Mouse (Mus musculus): ENCODE measurements at regions not wholly inside any gene's neighbourhood (a gene's known extent, or its start where the extent isn't known, plus 50 kb on each side); places are given as distances from the start of the nearest gene placed in this dataset.

- no peak for DNase-seq (ENCODE audit: low spot score)
These were observed 142.0 kb upstream of the Tyrp1 start for GRCm38 (mm10) chr4:80691774-80692485.

- no peak for DNase-seq (ENCODE audit: low spot score)
These were observed 121.2 kb upstream of the Tyrp1 start for GRCm38 (mm10) chr4:80712698-80713097.

DNA sequence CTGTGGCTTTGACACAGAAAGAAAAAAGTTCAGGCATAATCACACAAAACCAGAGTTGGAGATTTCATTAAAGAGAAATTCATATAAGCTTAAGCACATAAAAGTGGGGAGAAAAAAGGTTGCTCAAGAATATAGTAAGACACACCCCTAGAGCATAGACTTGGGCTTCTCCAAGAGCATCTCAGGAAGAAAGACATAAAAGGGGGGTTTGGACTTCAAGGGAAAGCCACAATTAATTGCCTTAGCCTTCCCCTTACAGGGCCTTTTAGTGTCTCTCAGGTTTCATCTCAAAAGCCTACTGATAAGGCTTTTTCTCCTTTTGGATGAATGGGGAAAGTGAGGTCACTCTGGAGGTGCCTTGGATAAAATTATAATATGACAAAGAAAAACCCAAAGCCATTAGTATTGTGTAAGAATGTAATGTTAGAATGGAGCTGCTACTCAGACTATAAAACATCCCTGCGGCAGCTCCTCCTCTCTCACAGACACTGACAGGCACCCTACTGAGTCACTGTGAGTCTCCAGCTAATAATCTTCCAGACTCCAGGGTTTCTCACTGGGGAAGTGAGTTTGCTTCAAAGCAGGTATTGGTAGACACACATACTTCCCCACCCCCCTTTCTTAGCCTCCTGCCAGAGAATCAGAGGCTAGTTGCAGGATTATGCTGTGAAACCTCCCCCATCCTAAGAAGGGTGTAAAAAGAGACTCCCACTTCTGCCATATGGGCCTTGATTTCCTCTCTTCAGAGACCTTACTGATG lies 88.8 kb upstream of the Tyrp1 start:
- DNase-seq (ENCODE audit: low spot score) = no peak

GRCm38 (mm10) chr4:80752259-80752658 lies 81.7 kb upstream of the Tyrp1 start:
- DNase-seq (ENCODE audit: low spot score) = no peak

DNA sequence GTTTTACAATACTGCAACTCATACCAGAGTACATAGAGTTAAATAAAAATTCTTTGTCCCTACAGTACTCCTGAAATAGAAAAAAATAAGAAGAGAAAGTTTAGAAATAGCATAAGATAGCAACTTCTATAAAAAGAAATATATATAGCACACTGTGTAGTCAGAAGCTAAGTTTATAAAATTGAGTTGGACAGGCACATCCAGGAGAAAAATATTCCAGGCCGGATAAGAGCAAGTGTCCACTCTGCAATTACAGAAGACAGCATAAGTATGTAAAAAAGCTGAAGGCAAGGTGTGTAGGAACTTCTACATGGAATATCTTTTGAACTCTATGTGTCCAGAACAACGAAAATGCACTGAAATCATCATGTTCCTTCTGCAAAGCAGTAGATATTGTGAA lies 77.8 kb upstream of the Tyrp1 start:
- DNase-seq (ENCODE audit: low spot score) = no peak

DNA sequence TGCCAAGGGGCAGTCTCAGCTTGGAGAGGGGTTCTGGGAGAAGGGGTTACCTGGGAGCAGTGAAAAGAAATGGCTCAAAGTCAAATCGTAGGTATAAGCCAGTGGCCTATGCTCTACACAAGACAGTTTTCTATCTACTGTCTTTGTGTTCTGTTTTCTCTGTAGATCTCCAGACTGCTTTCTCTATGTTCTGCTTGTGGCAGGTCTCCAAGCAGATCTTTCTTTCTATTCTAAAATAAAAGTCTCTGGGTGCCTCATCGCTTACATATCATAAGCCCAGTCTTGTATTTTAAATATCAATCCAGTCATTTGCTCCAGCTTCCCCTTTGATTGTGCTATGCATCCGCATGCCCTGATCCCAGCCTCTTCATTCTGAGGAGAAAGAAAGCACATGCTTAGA lies 69.9 kb upstream of the Tyrp1 start:
- no peak for DNase-seq (ENCODE audit: low spot score)

DNA sequence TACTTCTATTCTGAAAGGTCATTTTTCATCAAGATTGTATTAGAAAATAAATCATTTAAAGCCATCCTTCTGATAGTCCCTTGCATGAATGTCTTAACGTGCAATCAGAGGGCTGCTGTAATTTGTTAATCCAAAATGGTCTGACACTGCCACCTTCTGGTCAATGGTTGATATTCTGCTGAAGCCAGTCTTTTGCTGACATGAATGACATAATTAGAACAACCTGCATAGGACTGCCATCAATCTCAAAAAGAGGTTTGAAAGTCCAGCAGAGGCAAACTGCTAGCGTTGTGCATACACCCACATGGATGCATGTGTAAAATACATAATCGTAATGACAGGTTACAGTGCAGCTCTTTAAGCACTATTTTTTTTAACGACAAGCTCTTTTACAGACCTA lies 68.1 kb upstream of the Tyrp1 start:
- peak; percentile 31 for DNase-seq (ENCODE audit: low spot score)

DNA sequence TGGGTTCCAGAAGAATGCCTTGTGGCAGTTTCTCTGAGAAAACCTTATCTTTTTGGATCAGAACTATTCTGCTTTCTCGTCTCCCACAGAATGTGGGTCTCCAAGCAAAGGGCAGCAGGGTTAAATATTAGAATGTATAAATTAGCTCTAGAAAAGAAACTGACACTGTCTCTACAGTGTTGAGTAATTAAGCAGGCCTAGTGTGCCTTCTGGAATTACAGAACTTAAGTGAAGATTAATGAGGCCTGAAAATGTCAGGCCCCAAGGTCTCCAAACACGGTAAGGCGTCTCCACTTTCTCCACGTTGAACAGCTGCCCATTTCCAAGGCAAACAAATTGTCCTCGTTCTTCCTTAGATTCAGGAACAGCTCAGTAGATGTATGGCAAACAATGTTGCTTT lies 66.5 kb upstream of the Tyrp1 start:
- no peak for DNase-seq (ENCODE audit: low spot score)

Data from urinary bladder, postnatal 25 days (tissue).